Mouse (Mus musculus) stomach, embryonic 16.5 days (tissue): ENCODE data around the gene Cog2. TPM values are rescaled to one million over a fixed set of nuclear protein-coding genes. Genes with fewer than 3 reads are reported as not detected.

Experiments used
- ATAC-seq: fragments of 200-750 bp; cut with Nextera tagmentation; 2 replicates; pipeline ENCODE4 v1.8.0; 2017; ENCODE audit warnings: moderate number of reproducible peaks, moderate TSS enrichment; ENCODE audit not compliant: insufficient read depth, low FRiP score
- H3K27ac ChIP-seq: fragments of 300-500 bp; sonication (generic); 2 replicates; pipeline ENCODE4 v1.5.1; 2014; ENCODE audit warnings: low read length
- H3K27me3 ChIP-seq: fragments of 300-500 bp; sonication (generic); 2 replicates; pipeline ENCODE4 v1.6.1; 2014; ENCODE audit warnings: low read length, control low read depth, mixed read lengths; ENCODE audit not compliant: control insufficient read depth, insufficient read depth
- H3K36me3 ChIP-seq: fragments of 300-500 bp; sonication (generic); 2 replicates; pipeline ENCODE4 v1.6.1; 2014; ENCODE audit warnings: low read length; ENCODE audit not compliant: control insufficient read depth, insufficient read depth
- H3K4me1 ChIP-seq: fragments of 300-500 bp; sonication (generic); 2 replicates; pipeline ENCODE4 v1.6.1; 2014; ENCODE audit warnings: low read length, control low read depth, mixed read lengths; ENCODE audit not compliant: control insufficient read depth, insufficient read depth
- H3K4me2 ChIP-seq: fragments of 300-500 bp; sonication (generic); 2 replicates; pipeline ENCODE4 v1.6.1; 2014; ENCODE audit warnings: low read depth, low read length, mixed read lengths
- H3K4me3 ChIP-seq: fragments of 300-500 bp; sonication (generic); replicated peaks from 2 replicates; pipeline ENCODE4 v1.5.1; 2014; ENCODE audit warnings: mild to moderate bottlenecking, low read length
- H3K9ac ChIP-seq: fragments of 300-500 bp; sonication (generic); 2 replicates; pipeline ENCODE4 v1.6.1; 2014; ENCODE audit warnings: low read length
- H3K9me3 ChIP-seq: fragments of 300-500 bp; sonication (generic); replicated peaks from 2 replicates; pipeline ENCODE4 v1.6.1; 2016; ENCODE audit warnings: low read length, control low read depth; ENCODE audit not compliant: control insufficient read depth
- WGBS: fragments of 180-500 bp; shearing (Covaris S2); extraction: QIAGEN DNeasy Blood & Tissue Kit; methylation state at CpG from one replicate; pipeline ENCODE4 v1.1.7; 2014; 5-methylcytosine and 5-hydroxymethylcytosine counted together
- polyA plus RNA-seq: library from polyadenylated mRNA; unstranded; fragments of >200 nt; fragmentation: Nextera tagmentation; extraction: Ambion mirVana; gene quantifications from 2 replicates; pipeline ENCODE4 v1.2.1, GENCODE M21; 2015

Cog2 gene
- 38.2 and 40.7 TPM in 2 replicates for polyA plus RNA-seq

DNA sequence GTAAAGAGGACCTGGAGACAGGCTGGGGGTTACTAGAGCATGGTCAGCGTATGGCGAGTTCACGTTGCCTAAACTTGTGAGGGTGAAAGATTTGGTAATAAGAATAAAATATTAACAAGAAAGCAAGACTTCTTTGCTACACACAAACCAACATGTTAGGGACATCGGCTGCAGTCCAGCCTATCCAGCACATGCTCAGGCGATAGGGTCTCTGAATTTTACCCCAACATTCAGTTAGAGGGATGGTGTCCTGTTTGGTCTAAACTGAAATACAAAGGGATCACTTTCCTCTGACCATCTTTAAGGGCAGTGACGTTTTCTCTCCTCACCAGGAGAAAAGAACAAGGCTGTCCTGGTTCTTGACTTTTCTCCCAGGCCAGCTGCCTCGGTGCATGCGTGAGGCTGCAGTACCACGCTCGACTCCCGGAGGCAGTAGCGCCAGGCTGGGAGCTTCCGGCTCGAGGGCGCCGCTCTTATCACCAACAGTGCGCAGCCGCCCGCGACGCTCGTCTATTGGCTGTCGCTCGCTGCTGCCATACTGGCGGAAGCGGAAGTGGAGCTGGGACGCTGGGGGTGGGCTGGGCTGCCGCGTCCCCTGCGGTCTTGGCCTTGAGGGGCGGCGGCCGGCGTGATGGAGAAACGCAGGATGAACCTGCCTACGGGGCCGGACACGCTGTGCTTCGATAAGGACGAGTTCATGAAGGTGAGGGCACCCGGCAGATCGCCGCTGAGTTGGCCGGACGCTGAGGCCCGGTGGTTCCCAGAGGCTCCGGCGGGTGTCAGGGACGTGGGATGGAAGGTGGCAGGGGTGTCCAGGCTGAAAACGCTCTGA, at the start of gene Cog2:
Cog2 (plus strand) TSS at position 519 of the 832 bp plus-strand sequence.
- peak; percentile 98 for ATAC-seq
- no peak within 1 kb of the TSS for H3K27ac ChIP-seq
- 10% methylated on average over 50 of the region's 50 CpGs for WGBS

DNA sequence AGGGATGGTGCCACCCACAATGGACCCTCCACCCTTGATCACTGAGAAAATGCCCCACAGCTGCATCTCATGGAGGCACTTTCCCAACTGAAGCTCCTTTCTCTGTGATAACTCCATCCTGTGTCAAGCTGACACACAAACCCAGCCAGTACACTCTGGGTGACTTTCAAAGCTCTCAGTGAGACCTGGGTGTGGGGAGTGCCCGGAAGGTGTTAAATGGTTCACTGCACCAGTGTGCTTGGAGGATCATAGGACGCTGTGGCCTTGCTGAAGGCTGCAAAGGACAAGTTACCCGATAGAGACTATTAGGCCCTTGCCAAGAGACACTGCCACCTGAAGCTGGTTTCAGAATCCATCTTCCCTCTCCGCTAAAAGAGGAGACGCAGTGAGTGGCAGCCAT, 44.9 kb upstream of the Cog2 start:
- H3K27ac ChIP-seq, result no peak overlapping the region
- no peak overlapping the region for H3K9ac ChIP-seq
- no peak overlapping the region for H3K4me3 ChIP-seq
- no peaks in the 10 kb centered on the region for H3K9me3 ChIP-seq
- no peaks in the 10 kb centered on the region for H3K36me3 ChIP-seq
- H3K27me3 ChIP-seq, result no peaks in the 10 kb centered on the region
- H3K4me1 ChIP-seq, result no peaks in the 10 kb centered on the region
- ATAC-seq, result no peak
- no peak overlapping the region for H3K4me2 ChIP-seq
- 75% methylated on average over 5 of the region's 5 CpGs for WGBS

More for the DNA sequence above, at the start of gene Cog2:
- H3K36me3 ChIP-seq, result no peaks in the 10 kb centered on the region
- peak within 1 kb of the TSS; percentile 82 for H3K4me2 ChIP-seq
- H3K4me3 ChIP-seq, result peak within 1 kb of the TSS; percentile 92
- no peaks in the 10 kb centered on the region for H3K9me3 ChIP-seq
- H3K4me1 ChIP-seq, result peaks cover 10% of the 10 kb centered on the region
- H3K9ac ChIP-seq, result peak within 1 kb of the TSS; percentile 91
- H3K27me3 ChIP-seq, result no peaks in the 10 kb centered on the region

DNA sequence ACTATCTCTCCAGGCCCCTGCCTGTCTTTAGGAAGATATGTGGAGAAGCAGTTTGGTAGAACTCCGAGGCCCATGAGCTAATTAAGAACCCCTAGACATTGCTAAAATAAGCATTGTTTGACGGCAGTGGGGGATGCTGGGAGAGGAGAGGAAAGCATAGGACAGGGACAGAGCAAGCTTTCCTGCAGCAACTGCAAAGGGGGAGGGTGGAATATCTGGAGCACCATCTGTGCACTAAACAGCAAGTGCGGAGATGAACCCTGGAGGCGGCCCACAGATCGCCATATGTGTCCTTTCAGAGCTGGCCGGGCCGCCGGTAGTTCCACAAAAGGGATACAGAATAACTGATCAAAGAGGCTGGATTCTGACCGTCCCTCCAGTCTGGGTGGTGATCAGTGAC, 43.9 kb upstream of the Cog2 start:
- no peaks in the 10 kb centered on the region for H3K27me3 ChIP-seq
- no peak overlapping the region for H3K4me2 ChIP-seq
- no peaks in the 10 kb centered on the region for H3K4me1 ChIP-seq
- no peak for ATAC-seq
- H3K9me3 ChIP-seq, result no peaks in the 10 kb centered on the region
- 57% methylated on average over 9 of the region's 9 CpGs for WGBS
- no peaks in the 10 kb centered on the region for H3K36me3 ChIP-seq
- no peak overlapping the region for H3K9ac ChIP-seq
- no peak overlapping the region for H3K27ac ChIP-seq
- H3K4me3 ChIP-seq, result no peak overlapping the region

DNA sequence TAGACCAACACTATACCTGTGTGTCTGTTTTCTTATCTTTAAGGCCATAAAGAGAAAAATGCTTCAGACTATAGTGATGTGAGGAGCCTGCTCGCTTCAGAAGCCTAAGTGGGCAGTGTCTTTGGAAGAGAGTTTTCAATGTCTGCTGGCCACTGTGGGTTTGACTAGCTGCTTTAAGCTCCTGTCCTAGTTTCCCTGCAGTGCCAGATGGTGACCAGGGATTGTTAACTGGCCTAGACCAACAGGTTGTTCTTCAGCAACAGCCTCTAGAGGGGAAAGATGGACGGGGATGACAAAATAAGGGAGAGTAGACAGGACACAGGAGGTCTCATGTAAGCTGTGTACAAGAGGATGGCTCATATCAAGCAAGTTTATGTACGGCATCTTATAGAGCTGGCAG, 41.3 kb upstream of the Cog2 start:
- H3K4me2 ChIP-seq, result no peak overlapping the region
- H3K9ac ChIP-seq, result no peak overlapping the region
- 79% methylated on average over 3 of the region's 3 CpGs for WGBS
- no peak overlapping the region for H3K4me3 ChIP-seq
- no peaks in the 10 kb centered on the region for H3K4me1 ChIP-seq
- ATAC-seq, result no peak
- H3K9me3 ChIP-seq, result no peaks in the 10 kb centered on the region
- H3K27me3 ChIP-seq, result no peaks in the 10 kb centered on the region
- H3K36me3 ChIP-seq, result no peaks in the 10 kb centered on the region
- H3K27ac ChIP-seq, result no peak overlapping the region

DNA sequence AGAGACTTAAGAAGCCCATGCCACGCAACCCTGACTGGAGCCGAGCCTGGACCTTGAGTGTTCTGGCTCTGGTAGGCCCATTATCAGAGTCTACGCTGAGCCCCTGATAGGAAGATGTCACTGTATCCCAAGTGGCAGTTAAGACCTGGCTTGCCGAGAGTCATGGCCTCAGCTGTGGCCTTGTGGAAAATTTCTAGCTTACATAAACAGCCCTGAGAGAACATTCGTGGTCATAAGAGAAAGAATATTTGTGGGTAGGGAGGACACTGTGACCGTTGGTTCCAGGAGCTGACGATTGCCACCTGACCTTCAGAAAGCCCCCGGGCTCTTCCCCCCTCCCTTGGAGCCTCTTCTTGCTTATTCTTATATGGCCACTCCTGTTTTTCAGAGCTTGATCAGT, 40.2 kb upstream of the Cog2 start:
- Histone ChIP-seq H3K9ac (no peak overlapping the region), H3K36me3 (no peaks in the 10 kb centered on the region), H3K9me3 (no peaks in the 10 kb centered on the region), H3K27ac (no peak overlapping the region), H3K4me1 (no peaks in the 10 kb centered on the region), H3K27me3 (no peaks in the 10 kb centered on the region), H3K4me2 (no peak overlapping the region), H3K4me3 (no peak overlapping the region)
- 77% methylated on average over 8 of the region's 8 CpGs for WGBS
- ATAC-seq, result no peak

DNA sequence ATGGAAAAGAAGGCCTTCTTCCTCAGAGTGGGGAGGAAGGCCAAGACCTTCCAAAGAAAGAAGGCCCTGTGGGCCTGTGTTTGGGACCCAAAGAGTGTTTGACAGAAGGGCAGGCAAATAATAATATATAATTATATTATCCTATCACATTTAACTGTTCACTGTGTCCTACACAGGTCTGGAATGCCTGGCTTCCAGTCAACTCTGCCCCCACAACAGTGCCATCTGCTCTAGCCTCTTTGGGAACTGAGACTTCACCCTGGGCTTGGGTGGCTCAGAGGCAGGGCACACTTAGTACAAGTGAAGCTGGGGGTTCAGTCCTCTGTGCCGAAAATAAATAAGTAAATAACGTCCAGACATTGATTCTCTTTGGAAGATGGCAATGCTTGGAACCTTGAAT, 37.8 kb upstream of the Cog2 start:
- H3K36me3 ChIP-seq, result no peaks in the 10 kb centered on the region
- H3K4me3 ChIP-seq, result no peak overlapping the region
- H3K27ac ChIP-seq, result no peak overlapping the region
- 91% methylated on average over 2 of the region's 2 CpGs for WGBS
- no peak overlapping the region for H3K9ac ChIP-seq
- H3K4me1 ChIP-seq, result no peaks in the 10 kb centered on the region
- H3K27me3 ChIP-seq, result no peaks in the 10 kb centered on the region
- ATAC-seq, result no peak
- H3K9me3 ChIP-seq, result no peaks in the 10 kb centered on the region
- no peak overlapping the region for H3K4me2 ChIP-seq

DNA sequence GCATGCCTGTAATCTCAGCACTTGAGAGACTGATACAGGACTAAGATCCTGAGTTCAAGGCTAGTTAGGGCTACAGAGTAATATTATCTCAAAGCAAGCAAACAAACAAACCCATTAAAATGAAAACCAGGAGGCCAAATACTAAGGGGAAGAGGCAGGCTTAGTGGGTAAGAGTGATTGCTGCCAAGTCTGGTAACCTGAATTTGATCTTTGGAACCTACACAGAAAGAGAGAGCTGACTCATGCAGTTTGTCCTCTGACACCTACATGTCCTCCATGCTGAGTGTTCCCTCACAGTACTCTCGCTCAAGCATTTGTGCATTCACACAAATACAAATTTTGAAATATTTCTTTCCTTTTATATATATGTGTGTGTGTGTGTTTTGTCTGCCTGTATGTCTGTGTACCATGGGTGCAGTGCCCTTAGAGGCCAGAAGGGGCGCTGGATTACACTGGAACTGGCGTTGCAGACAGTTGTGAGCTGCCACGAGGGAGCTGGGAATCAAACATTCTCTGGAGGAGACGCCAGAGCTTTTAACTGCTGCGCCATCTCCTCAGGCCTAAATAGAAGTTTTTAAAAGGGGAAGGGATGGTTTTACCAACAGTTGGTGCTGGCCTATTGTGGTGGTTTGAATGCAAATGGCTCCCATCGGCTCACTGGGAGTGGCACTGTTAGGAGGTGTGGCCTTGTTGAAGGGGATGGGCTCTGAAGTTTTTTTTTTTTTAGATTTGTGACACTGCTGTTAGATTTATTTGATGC, 37.0 kb upstream of the Cog2 start:
- no peak overlapping the region for H3K4me2 ChIP-seq
- no peaks in the 10 kb centered on the region for H3K4me1 ChIP-seq
- H3K4me3 ChIP-seq, result no peak overlapping the region
- no peak for ATAC-seq
- H3K9me3 ChIP-seq, result no peaks in the 10 kb centered on the region
- H3K27ac ChIP-seq, result no peak overlapping the region
- WGBS, result 77% methylated on average over 7 of the region's 7 CpGs
- H3K27me3 ChIP-seq, result no peaks in the 10 kb centered on the region
- no peak overlapping the region for H3K9ac ChIP-seq
- no peaks in the 10 kb centered on the region for H3K36me3 ChIP-seq

DNA sequence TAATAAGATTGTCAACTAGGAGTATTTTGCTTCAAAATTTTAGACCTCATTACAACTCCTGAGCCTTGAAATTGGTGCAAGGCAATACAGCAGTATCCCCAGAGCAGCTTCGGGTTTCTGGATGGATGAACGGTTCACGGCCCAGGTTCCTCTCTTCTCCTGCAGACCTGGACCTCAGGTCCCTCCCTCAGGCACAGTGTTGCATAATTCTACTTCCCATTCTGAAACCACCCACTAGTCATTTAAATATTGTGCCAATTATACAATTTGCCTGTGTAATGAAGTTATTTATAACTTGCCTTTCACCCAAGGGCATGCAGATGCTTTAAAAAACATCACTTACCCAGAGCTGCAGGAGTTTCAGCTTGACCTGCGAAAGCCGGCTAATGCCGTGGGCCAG, 31.3 kb upstream of the Cog2 start:
- no peak overlapping the region for H3K27ac ChIP-seq
- H3K27me3 ChIP-seq, result no peaks in the 10 kb centered on the region
- 93% methylated on average over 6 of the region's 6 CpGs for WGBS

DNA sequence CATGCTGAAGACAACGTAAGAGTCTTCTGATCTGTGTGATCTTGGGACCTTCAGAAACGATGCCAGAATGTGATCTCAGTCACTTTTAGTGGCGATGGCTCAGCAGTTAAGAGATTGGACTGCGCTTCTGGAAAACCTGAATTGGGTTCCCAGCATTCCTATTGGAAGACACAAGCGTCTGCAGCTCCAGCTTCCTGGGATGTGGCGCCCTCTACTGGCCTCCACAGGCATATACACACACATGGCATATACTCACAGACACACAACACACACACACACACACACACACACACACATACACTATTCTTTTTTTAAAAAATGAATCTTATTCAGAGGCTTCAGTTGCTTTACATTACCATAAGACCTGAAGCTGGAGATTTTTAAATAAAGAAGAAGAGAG, 30.8 kb upstream of the Cog2 start:
- Histone ChIP-seq H3K36me3 (no peaks in the 10 kb centered on the region), H3K27ac (no peak overlapping the region), H3K27me3 (no peaks in the 10 kb centered on the region), H3K9me3 (no peaks in the 10 kb centered on the region; the same call in 1 of the 2 replicates), H3K4me3 (no peak overlapping the region), H3K9ac (no peak overlapping the region), H3K4me1 (no peaks in the 10 kb centered on the region), H3K4me2 (no peak overlapping the region)
- no peak for ATAC-seq
- WGBS, result 89% methylated on average over 6 of the region's 6 CpGs

More for the DNA sequence above, 31.3 kb upstream of the Cog2 start:
- H3K4me1 ChIP-seq, result no peaks in the 10 kb centered on the region
- no peak for ATAC-seq
- H3K9me3 ChIP-seq, result no peaks in the 10 kb centered on the region; the same call in 1 of the 2 replicates
- no peak overlapping the region for H3K4me3 ChIP-seq
- H3K36me3 ChIP-seq, result no peaks in the 10 kb centered on the region
- no peak overlapping the region for H3K4me2 ChIP-seq
- no peak overlapping the region for H3K9ac ChIP-seq
